Mouse (Mus musculus) hindbrain, embryonic 14.5 days (tissue): ENCODE measurements around the gene Nek8. TPM values are rescaled to one million over a fixed set of nuclear protein-coding genes. Genes with fewer than 3 reads are reported as not detected.
A peak's percentile ranks its signal among the peaks of the same experiment; 100 is the strongest.

Source experiments
- ATAC-seq: fragments of 200-750 bp; cut with Nextera tagmentation; 2 replicates; pipeline ENCODE4 v1.8.0; 2017; ENCODE audit warnings: moderate number of reproducible peaks, mild to moderate bottlenecking, moderate TSS enrichment, moderate library complexity; ENCODE audit not compliant: low FRiP score
- DNase-seq: peaks from one replicate; pipeline ENCODE4 v3.0.0-alpha.2; 2015; ENCODE audit warnings: low spot score
- H3K27ac ChIP-seq: fragments of 300-500 bp; sonication (generic); 2 replicates; pipeline ENCODE4 v1.5.1; 2014; ENCODE audit warnings: mild to moderate bottlenecking, moderate library complexity
- H3K27me3 ChIP-seq: fragments of 300-500 bp; sonication (generic); 2 replicates; pipeline ENCODE4 v1.6.1; 2014; ENCODE audit warnings: mild to moderate bottlenecking, low read length, mixed read lengths; ENCODE audit not compliant: control insufficient read depth, insufficient read depth
- H3K36me3 ChIP-seq: fragments of 300-500 bp; sonication (generic); replicated peaks from 2 replicates; pipeline ENCODE4 v1.6.1; 2014; ENCODE audit not compliant: control insufficient read depth, insufficient read depth
- H3K4me1 ChIP-seq: fragments of 300-500 bp; sonication (generic); replicated peaks from 2 replicates; pipeline ENCODE4 v1.6.1; 2014; ENCODE audit warnings: antibody characterized with exemption, low read length, mixed read lengths; ENCODE audit not compliant: control insufficient read depth, insufficient read depth
- H3K4me2 ChIP-seq: fragments of 300-500 bp; sonication (generic); replicated peaks from 2 replicates; pipeline ENCODE4 v1.6.1; 2014; ENCODE audit warnings: mild to moderate bottlenecking, moderate library complexity
- H3K4me3 ChIP-seq: fragments of 300-500 bp; sonication (generic); replicated peaks from 2 replicates; pipeline ENCODE4 v1.5.1; 2014; ENCODE audit warnings: mild to moderate bottlenecking, low read length
- H3K9ac ChIP-seq: fragments of 300-500 bp; sonication (generic); 2 replicates; pipeline ENCODE4 v1.6.1; 2014
- H3K9me3 ChIP-seq: fragments of 300-500 bp; sonication (generic); 2 replicates; pipeline ENCODE4 v1.6.1; 2016; ENCODE audit warnings: low read length; ENCODE audit not compliant: control insufficient read depth
- WGBS: fragments of 180-500 bp; shearing (Covaris S2); extraction: QIAGEN DNeasy Blood & Tissue Kit; methylation state at CpG from one replicate; pipeline ENCODE4 v1.1.7; 2014; 5-methylcytosine and 5-hydroxymethylcytosine counted together
- polyA plus RNA-seq: library from polyadenylated mRNA; unstranded; fragments of >200 nt; fragmentation: Nextera tagmentation; extraction: Ambion mirVana; gene quantifications from 2 replicates; pipeline ENCODE4 v1.2.1, GENCODE M21; 2014

Gene Nek8
- polyA plus RNA-seq, 1 experiment from 2014 or later, result 6.0 TPM

- no peak overlapping the region for H3K9ac ChIP-seq
- no peaks in the 10 kb centered on the region for H3K9me3 ChIP-seq
- WGBS, result 77% methylated on average over 6 of the region's 6 CpGs
- DNase-seq (no peak), ATAC-seq (no peak)
- no peak overlapping the region for H3K4me3 ChIP-seq
- peaks cover 12% of the 10 kb centered on the region for H3K4me1 ChIP-seq
- H3K36me3 ChIP-seq, result peaks cover 96% of the 10 kb centered on the region
- H3K4me2 ChIP-seq, result no peak overlapping the region
- no peaks in the 10 kb centered on the region for H3K27me3 ChIP-seq
- H3K27ac ChIP-seq, result no peak overlapping the region
These were observed 20.2 kb downstream of the Nek8 start for GRCm38 (mm10) chr11:78156156-78156699.

GRCm38 (mm10) chr11:78155674-78156073 is 20.8 kb downstream of the Nek8 start:
- no peak for ATAC-seq
- Histone ChIP-seq H3K9ac (no peak overlapping the region), H3K36me3 (peaks cover 96% of the 10 kb centered on the region), H3K4me3 (no peak overlapping the region), H3K27ac (no peak overlapping the region), H3K27me3 (no peaks in the 10 kb centered on the region), H3K4me1 (peaks cover 12% of the 10 kb centered on the region), H3K4me2 (no peak overlapping the region), H3K9me3 (no peaks in the 10 kb centered on the region)
- 64% methylated on average over 5 of the region's 5 CpGs for WGBS
- no peak for DNase-seq

- H3K27me3 ChIP-seq, result no peaks in the 10 kb centered on the region
- H3K4me3 ChIP-seq, result no peak overlapping the region
- peak overlapping the region; percentile 64 for H3K27ac ChIP-seq
- H3K9me3 ChIP-seq, result no peaks in the 10 kb centered on the region
- no peak overlapping the region for H3K9ac ChIP-seq
- DNase-seq (no peak), ATAC-seq (no peak)
- WGBS, result 71% methylated on average over 13 of the region's 13 CpGs
- no peak overlapping the region for H3K4me2 ChIP-seq
- H3K4me1 ChIP-seq, result peaks cover 12% of the 10 kb centered on the region
- H3K36me3 ChIP-seq, result peaks cover 96% of the 10 kb centered on the region
These were observed 22.7 kb downstream of the Nek8 start for GRCm38 (mm10) chr11:78153778-78154177.

- peak overlapping the region; percentile 64 for H3K27ac ChIP-seq
- H3K4me1 ChIP-seq, result peaks cover 12% of the 10 kb centered on the region
- no peak overlapping the region for H3K4me2 ChIP-seq
- H3K4me3 ChIP-seq, result no peak overlapping the region
- no peaks in the 10 kb centered on the region for H3K27me3 ChIP-seq
- ATAC-seq (peak; percentile 86), DNase-seq (peak; percentile 78)
- no peak overlapping the region for H3K9ac ChIP-seq
- peaks cover 95% of the 10 kb centered on the region for H3K36me3 ChIP-seq
- 41% methylated on average over 9 of the region's 9 CpGs for WGBS
- H3K9me3 ChIP-seq, result no peaks in the 10 kb centered on the region
These were observed 23.9 kb downstream of the Nek8 start for GRCm38 (mm10) chr11:78152299-78153231.

GRCm38 (mm10) chr11:78151161-78151560 is 25.3 kb downstream of the Nek8 start:
- Histone ChIP-seq H3K36me3 (peaks cover 95% of the 10 kb centered on the region), H3K27ac (no peak overlapping the region), H3K4me1 (peaks cover 12% of the 10 kb centered on the region), H3K27me3 (no peaks in the 10 kb centered on the region), H3K4me3 (no peak overlapping the region), H3K9me3 (no peaks in the 10 kb centered on the region), H3K9ac (no peak overlapping the region), H3K4me2 (no peak overlapping the region)
- DNase-seq (no peak), ATAC-seq (no peak)
- WGBS, result 23% methylated on average over 1 of the region's 1 CpGs

- no peaks in the 10 kb centered on the region for H3K9me3 ChIP-seq
- H3K4me1 ChIP-seq, result no peaks in the 10 kb centered on the region
- peaks cover 88% of the 10 kb centered on the region for H3K36me3 ChIP-seq
- DNase-seq (no peak), ATAC-seq (no peak)
- 94% methylated on average over 6 of the region's 6 CpGs for WGBS
- H3K4me2 ChIP-seq, result no peak overlapping the region
- no peak overlapping the region for H3K4me3 ChIP-seq
- H3K9ac ChIP-seq, result no peak overlapping the region
- no peaks in the 10 kb centered on the region for H3K27me3 ChIP-seq
- H3K27ac ChIP-seq, result no peak overlapping the region
These were observed 29.6 kb downstream of the Nek8 start for GRCm38 (mm10) chr11:78146707-78147543.

GRCm38 (mm10) chr11:78146168-78146567 is 30.3 kb downstream of the Nek8 start:
- no peaks in the 10 kb centered on the region for H3K9me3 ChIP-seq
- no peak overlapping the region for H3K4me3 ChIP-seq
- no peak overlapping the region for H3K9ac ChIP-seq
- H3K27ac ChIP-seq, result no peak overlapping the region
- H3K27me3 ChIP-seq, result no peaks in the 10 kb centered on the region
- H3K4me2 ChIP-seq, result no peak overlapping the region
- peaks cover 81% of the 10 kb centered on the region for H3K36me3 ChIP-seq
- DNase-seq (no peak), ATAC-seq (no peak)
- H3K4me1 ChIP-seq, result no peaks in the 10 kb centered on the region
- WGBS, result 90% methylated on average over 5 of the region's 5 CpGs

GRCm38 (mm10) chr11:78143520-78143919 is 33.0 kb downstream of the Nek8 start:
- ATAC-seq, result no peak
- H3K4me3 ChIP-seq, result no peak overlapping the region
- H3K27me3 ChIP-seq, result no peaks in the 10 kb centered on the region
- H3K27ac ChIP-seq, result no peak overlapping the region
- no peaks in the 10 kb centered on the region for H3K9me3 ChIP-seq
- WGBS, result 76% methylated on average over 2 of the region's 2 CpGs
- H3K36me3 ChIP-seq, result peaks cover 56% of the 10 kb centered on the region
- no peaks in the 10 kb centered on the region; the same call in 1 of the 2 replicates for H3K4me1 ChIP-seq
- H3K9ac ChIP-seq, result no peak overlapping the region
- no peak overlapping the region for H3K4me2 ChIP-seq
- no peak for DNase-seq

- Histone ChIP-seq H3K4me1 (no peaks in the 10 kb centered on the region; the same call in 1 of the 2 replicates), H3K9me3 (no peaks in the 10 kb centered on the region), H3K27me3 (no peaks in the 10 kb centered on the region), H3K9ac (no peak overlapping the region), H3K4me3 (no peak overlapping the region), H3K4me2 (no peak overlapping the region), H3K27ac (no peak overlapping the region), H3K36me3 (peaks cover 27% of the 10 kb centered on the region)
- no peak for DNase-seq
- WGBS, result 88% methylated on average over 5 of the region's 5 CpGs
- ATAC-seq, result no peak
These were observed 35.8 kb downstream of the Nek8 start for GRCm38 (mm10) chr11:78140665-78141064.
